Mouse (Mus musculus) heart, embryonic 16.5 days (tissue): ENCODE measurements around the gene 4930407I10Rik. TPM values are rescaled to one million over a fixed set of nuclear protein-coding genes. Genes with fewer than 3 reads are reported as not detected.
A peak's percentile ranks its signal among the peaks of the same experiment; 100 is the strongest.

Source experiments
- ATAC-seq: fragments of 200-750 bp; cut with Nextera tagmentation; replicated peaks from 2 replicates; pipeline ENCODE4 v1.8.0; 2017; ENCODE audit warnings: moderate number of reproducible peaks; ENCODE audit not compliant: insufficient read depth, low FRiP score; ENCODE audit errors: extremely low read depth
- H3K27ac ChIP-seq: fragments of 300-500 bp; sonication (generic); 2 replicates; pipeline ENCODE4 v1.5.1; 2014; ENCODE audit warnings: mild to moderate bottlenecking, low read length, control low read depth, moderate library complexity
- H3K27me3 ChIP-seq: fragments of 300-500 bp; sonication (generic); 2 replicates; pipeline ENCODE4 v1.6.1; 2014; ENCODE audit warnings: low read length, mixed read lengths; ENCODE audit not compliant: control insufficient read depth, insufficient read depth
- H3K36me3 ChIP-seq: fragments of 300-500 bp; sonication (generic); 2 replicates; pipeline ENCODE4 v1.6.1; 2014; ENCODE audit not compliant: control insufficient read depth, insufficient read depth
- H3K4me1 ChIP-seq: fragments of 300-500 bp; sonication (generic); 2 replicates; pipeline ENCODE4 v1.6.1; 2014; ENCODE audit warnings: low read length, mixed read lengths; ENCODE audit not compliant: control insufficient read depth, insufficient read depth
- H3K4me2 ChIP-seq: fragments of 300-500 bp; sonication (generic); 2 replicates; pipeline ENCODE4 v1.6.1; 2014; ENCODE audit warnings: low read depth, mild to moderate bottlenecking, control low read depth, low read length
- H3K4me3 ChIP-seq: fragments of 300-500 bp; sonication (generic); 2 replicates; pipeline ENCODE4 v1.5.1; 2014; ENCODE audit warnings: mild to moderate bottlenecking, control low read depth, low read length
- H3K9ac ChIP-seq: fragments of 300-500 bp; sonication (generic); 2 replicates; pipeline ENCODE4 v1.6.1; 2014; ENCODE audit warnings: low read length, control low read depth
- H3K9me3 ChIP-seq: fragments of 300-500 bp; sonication (generic); replicated peaks from 2 replicates; pipeline ENCODE4 v1.6.1; 2016; ENCODE audit warnings: low read length; ENCODE audit not compliant: control insufficient read depth
- WGBS: fragments of 180-500 bp; shearing (Covaris S2); extraction: QIAGEN DNeasy Blood & Tissue Kit; methylation state at CpG from one replicate; pipeline ENCODE4 v1.1.7; 2014; 5-methylcytosine and 5-hydroxymethylcytosine counted together
- polyA plus RNA-seq: library from polyadenylated mRNA; unstranded; fragments of >200 nt; fragmentation: Nextera tagmentation; extraction: Ambion mirVana; gene quantifications from 2 replicates; pipeline ENCODE4 v1.2.1, GENCODE M21; 2015

The 4930407I10Rik gene
- polyA plus RNA-seq = not detected in 2 replicates

DNA sequence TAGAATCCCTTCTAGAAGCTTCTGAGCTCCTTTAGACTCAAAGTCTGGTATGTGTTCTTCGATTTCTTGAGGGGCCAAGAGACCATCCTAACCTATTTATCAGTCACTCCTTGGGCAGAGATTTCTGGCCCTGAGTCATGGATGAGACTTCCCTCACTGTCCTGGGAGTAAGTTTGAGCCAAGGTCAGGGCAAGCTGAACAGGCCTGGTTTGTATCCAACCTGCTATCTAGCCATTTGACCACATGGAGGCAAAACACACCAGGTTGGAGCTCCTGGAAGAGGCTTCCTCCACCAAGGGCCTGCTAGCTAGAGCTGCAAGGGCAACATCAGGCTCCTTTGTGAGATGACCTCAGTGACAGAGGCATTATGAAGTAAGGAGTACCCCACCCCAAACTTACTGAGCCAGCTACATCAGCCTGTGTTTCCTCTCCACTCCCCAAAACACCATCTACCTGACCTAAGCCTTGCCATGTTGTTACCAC, at the start of gene 4930407I10Rik:
4930407I10Rik (plus strand) TSS at position 433 of the 483 bp plus-strand sequence.
- Histone ChIP-seq H3K36me3 (no peaks in the 10 kb centered on the region), H3K4me3 (no peak within 1 kb of the TSS), H3K9me3 (no peaks in the 10 kb centered on the region), H3K4me2 (no peak within 1 kb of the TSS), H3K9ac (no peak within 1 kb of the TSS), H3K4me1 (no peaks in the 10 kb centered on the region), H3K27ac (no peak within 1 kb of the TSS), H3K27me3 (peaks cover 8% of the 10 kb centered on the region)
- WGBS = 74% methylated on average over 1 of the region's 1 CpGs
- no peak for ATAC-seq

GRCm38 (mm10) chr15:82011947-82012346, 47.0 kb upstream of the 4930407I10Rik start:
- no peaks in the 10 kb centered on the region for H3K9me3 ChIP-seq
- H3K4me3 ChIP-seq = no peak overlapping the region
- no peak overlapping the region for H3K4me2 ChIP-seq
- H3K27me3 ChIP-seq = no peaks in the 10 kb centered on the region
- WGBS = 73% methylated on average over 6 of the region's 6 CpGs
- 0 out of 2 replicates have a peak, but pooled peaks cover 5% of the 10 kb centered on the region for H3K36me3 ChIP-seq
- peaks cover 8% of the 10 kb centered on the region for H3K4me1 ChIP-seq
- no peak for ATAC-seq
- H3K27ac ChIP-seq = no peak overlapping the region
- H3K9ac ChIP-seq = no peak overlapping the region

GRCm38 (mm10) chr15:82014745-82015391, 44.1 kb upstream of the 4930407I10Rik start:
- H3K36me3 ChIP-seq = peaks cover 9% of the 10 kb centered on the region
- no peak for ATAC-seq
- peak overlapping the region; percentile 98 for H3K4me2 ChIP-seq
- WGBS = 19% methylated on average over 9 of the region's 9 CpGs
- H3K27ac ChIP-seq = peak overlapping the region; percentile 89
- H3K4me3 ChIP-seq = peak overlapping the region; percentile 99
- H3K27me3 ChIP-seq = no peaks in the 10 kb centered on the region
- peak overlapping the region; percentile 96 for H3K9ac ChIP-seq
- H3K9me3 ChIP-seq = no peaks in the 10 kb centered on the region; the same call in 1 of the 2 replicates
- peaks cover 13% of the 10 kb centered on the region for H3K4me1 ChIP-seq

- H3K27me3 ChIP-seq = no peaks in the 10 kb centered on the region
- H3K27ac ChIP-seq = peak overlapping the region; percentile 89
- peak overlapping the region; percentile 96 for H3K9ac ChIP-seq
- under 1% methylated on average over 39 of the region's 39 CpGs for WGBS
- H3K4me1 ChIP-seq = peaks cover 13% of the 10 kb centered on the region
- peak overlapping the region; percentile 98 for H3K4me2 ChIP-seq
- ATAC-seq = peak; percentile 5; the same call in 1 of the 2 replicates
- no peaks in the 10 kb centered on the region; the same call in 1 of the 2 replicates for H3K9me3 ChIP-seq
- H3K4me3 ChIP-seq = peak overlapping the region; percentile 99
- peaks cover 12% of the 10 kb centered on the region for H3K36me3 ChIP-seq
These were observed 43.4 kb upstream of the 4930407I10Rik start for GRCm38 (mm10) chr15:82015392-82016100.

GRCm38 (mm10) chr15:82016101-82016808, 42.7 kb upstream of the 4930407I10Rik start:
- H3K4me3 ChIP-seq = peak overlapping the region; percentile 99
- ATAC-seq = peak; percentile 93
- peak overlapping the region; percentile 89 for H3K27ac ChIP-seq
- H3K4me1 ChIP-seq = peaks cover 13% of the 10 kb centered on the region
- under 1% methylated on average over 53 of the region's 53 CpGs for WGBS
- H3K36me3 ChIP-seq = peaks cover 9% of the 10 kb centered on the region
- peak overlapping the region; percentile 98 for H3K4me2 ChIP-seq
- peak overlapping the region; percentile 96 for H3K9ac ChIP-seq
- H3K27me3 ChIP-seq = no peaks in the 10 kb centered on the region
- H3K9me3 ChIP-seq = no peaks in the 10 kb centered on the region; the same call in 1 of the 2 replicates

- Histone ChIP-seq H3K9ac (peak overlapping the region; percentile 81), H3K4me2 (peak overlapping the region; percentile 79), H3K36me3 (peaks cover 11% of the 10 kb centered on the region), H3K4me3 (peak overlapping the region; percentile 99), H3K9me3 (no peaks in the 10 kb centered on the region; the same call in 1 of the 2 replicates), H3K27ac (peak overlapping the region; percentile 81), H3K4me1 (peaks cover 13% of the 10 kb centered on the region), H3K27me3 (no peaks in the 10 kb centered on the region)
- no peak for ATAC-seq
- WGBS = 20% methylated on average over 6 of the region's 6 CpGs
These were observed 42.1 kb upstream of the 4930407I10Rik start for GRCm38 (mm10) chr15:82016830-82017229.

GRCm38 (mm10) chr15:82017461-82017860, 41.5 kb upstream of the 4930407I10Rik start:
- Histone ChIP-seq H3K36me3 (peaks cover 15% of the 10 kb centered on the region), H3K9ac (no peak overlapping the region), H3K4me3 (peak overlapping the region; percentile 2; the same call in 1 of the 2 replicates), H3K4me2 (no peak overlapping the region), H3K27ac (no peak overlapping the region), H3K4me1 (peaks cover 16% of the 10 kb centered on the region), H3K27me3 (no peaks in the 10 kb centered on the region), H3K9me3 (no peaks in the 10 kb centered on the region; the same call in 1 of the 2 replicates)
- no peak for ATAC-seq
- 70% methylated on average over 4 of the region's 4 CpGs for WGBS

DNA sequence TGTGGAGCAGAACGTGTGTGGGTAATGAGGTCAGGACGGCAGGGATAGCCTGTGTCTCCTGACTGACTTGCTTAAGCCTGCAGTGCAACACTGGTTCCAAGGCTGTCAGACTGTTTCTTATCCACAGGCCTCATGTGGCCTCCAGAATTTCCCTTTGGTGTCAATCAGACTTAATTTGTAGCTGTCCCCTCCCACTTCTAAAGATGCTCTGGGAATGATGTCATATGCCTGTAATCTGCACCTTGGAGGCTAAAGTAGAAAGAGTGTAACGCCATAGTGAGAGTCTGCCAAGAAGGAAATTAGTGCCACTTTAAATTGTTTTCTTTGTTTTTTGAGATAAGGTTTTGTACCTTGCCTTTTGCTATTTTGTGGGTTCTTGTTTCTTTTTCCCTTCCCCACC, 39.7 kb upstream of the 4930407I10Rik start:
- no peak overlapping the region for H3K4me3 ChIP-seq
- no peak for ATAC-seq
- H3K4me2 ChIP-seq = no peak overlapping the region
- H3K9me3 ChIP-seq = no peaks in the 10 kb centered on the region; the same call in 1 of the 2 replicates
- peaks cover 16% of the 10 kb centered on the region for H3K4me1 ChIP-seq
- WGBS = 45% methylated on average over 3 of the region's 3 CpGs
- H3K27ac ChIP-seq = peak overlapping the region; percentile 25; the same call in 1 of the 2 replicates
- peaks cover 19% of the 10 kb centered on the region for H3K36me3 ChIP-seq
- no peaks in the 10 kb centered on the region for H3K27me3 ChIP-seq
- H3K9ac ChIP-seq = no peak overlapping the region
